Comparison of ENCODE assay signal across 15 mouse cellular contexts in genomic region chr4:47838411-47838810, GRCm38 (mm10).
"Had no signal": no experiment of that assay in that cellular context is flagged by ENCODE, and none has a peak within 500 bp of the region (broad histone marks: within the 10 kb centered on the region; RNA-seq: fewer than 3 reads in every experiment).

No protein-coding gene starts in this region.

- H3K27me3 ChIP-seq: limb, embryonic 15.5 days; liver, embryonic 12.5 days; midbrain, embryonic 15.5 days; neural tube, embryonic 12.5 days had no signal

- H3K4me2 ChIP-seq: limb, embryonic 15.5 days; liver, embryonic 12.5 days; lung, embryonic 14.5 days; midbrain, embryonic 15.5 days; neural tube, embryonic 12.5 days had no signal

- H3K36me3 ChIP-seq: limb, embryonic 15.5 days; liver, embryonic 12.5 days; midbrain, embryonic 15.5 days; neural tube, embryonic 12.5 days had no signal

- H3K9ac ChIP-seq: limb, embryonic 15.5 days; liver, embryonic 12.5 days; lung, embryonic 14.5 days; midbrain, embryonic 15.5 days; neural tube, embryonic 12.5 days had no signal

- DNase-seq: kidney, adult 9 months; kidney, postnatal 10 days; kidney, postnatal 4 days; lung, embryonic 14.5 days; lung, postnatal 4 days; right cerebral cortex, postnatal 4 days; thymus, postnatal 36 days had no signal

- H3K9me3 ChIP-seq: limb, embryonic 15.5 days; liver, embryonic 12.5 days; midbrain, embryonic 15.5 days; neural tube, embryonic 12.5 days had no signal

- H3K4me3 ChIP-seq: layer of hippocampus, adult 2 months; left cerebral cortex, adult 2 months; limb, embryonic 15.5 days; liver, embryonic 12.5 days; midbrain, embryonic 15.5 days; neural tube, embryonic 12.5 days had no signal

- H3K4me1 ChIP-seq: limb, embryonic 15.5 days; liver, embryonic 12.5 days; midbrain, embryonic 15.5 days; neural tube, embryonic 12.5 days had no signal

- H3K27ac ChIP-seq: layer of hippocampus, adult 2 months; left cerebral cortex, adult 2 months; limb, embryonic 15.5 days; liver, embryonic 12.5 days; midbrain, embryonic 15.5 days; neural tube, embryonic 12.5 days had no signal

- ATAC-seq: inflammation-experienced regulatory T-cells, adult 6 months; intestine, postnatal 0 days; liver, embryonic 12.5 days; midbrain, embryonic 15.5 days had no signal
